Mouse (Mus musculus) midbrain, postnatal 0 days (tissue): ENCODE data around the gene Trem1. TPM values are rescaled to one million over a fixed set of nuclear protein-coding genes. Genes with fewer than 3 reads are reported as not detected.

Experiments used
- ATAC-seq: fragments of 200-750 bp; cut with Nextera tagmentation; 2 replicates; pipeline ENCODE4 v1.8.0; 2017; ENCODE audit warnings: moderate number of reproducible peaks, mild to moderate bottlenecking, moderate TSS enrichment, moderate library complexity; ENCODE audit not compliant: low FRiP score
- DNase-seq: peaks from one replicate; pipeline ENCODE4 v3.0.0-alpha.2; 2015; ENCODE audit warnings: low spot score
- H3K27ac ChIP-seq: fragments of 300-500 bp; sonication (generic); 2 replicates; pipeline ENCODE4 v1.5.1; 2014; ENCODE audit warnings: low read depth, mild to moderate bottlenecking, low read length, mixed read lengths
- H3K27me3 ChIP-seq: fragments of 300-500 bp; sonication (generic); 2 replicates; pipeline ENCODE4 v1.6.1; 2014; ENCODE audit warnings: low read length, control low read depth, mixed read lengths; ENCODE audit not compliant: insufficient read depth
- H3K36me3 ChIP-seq: fragments of 300-500 bp; sonication (generic); 2 replicates; pipeline ENCODE4 v1.6.1; 2014; ENCODE audit warnings: low read length, control low read depth, mixed read lengths; ENCODE audit not compliant: insufficient read depth
- H3K4me1 ChIP-seq: fragments of 300-500 bp; sonication (generic); 2 replicates; pipeline ENCODE4 v1.6.1; 2014; ENCODE audit warnings: mild to moderate bottlenecking, control low read depth, antibody characterized with exemption, low read length, mixed read lengths; ENCODE audit not compliant: insufficient read depth
- H3K4me2 ChIP-seq: fragments of 300-500 bp; sonication (generic); 2 replicates; pipeline ENCODE4 v1.6.1; 2014; ENCODE audit warnings: low read depth, mild to moderate bottlenecking, low read length, mixed read lengths; ENCODE audit not compliant: poor library complexity, severe bottlenecking
- H3K4me3 ChIP-seq: fragments of 300-500 bp; sonication (generic); 2 replicates; pipeline ENCODE4 v1.5.1; 2014; ENCODE audit warnings: low read depth, mild to moderate bottlenecking, low read length, moderate library complexity
- H3K9ac ChIP-seq: fragments of 300-500 bp; sonication (generic); replicated peaks from 2 replicates; pipeline ENCODE4 v1.6.1; 2014; ENCODE audit warnings: mild to moderate bottlenecking, low read length, moderate library complexity, mixed read lengths; ENCODE audit not compliant: poor library complexity, severe bottlenecking
- H3K9me3 ChIP-seq: fragments of 300-500 bp; sonication (generic); 2 replicates; pipeline ENCODE4 v1.6.1; 2016; ENCODE audit warnings: low read length, control low read depth
- CTCF ChIP-seq: IDR thresholded peaks from 2 replicates; pipeline ENCODE4 v1.5.1; 2016; ENCODE audit warnings: antibody characterized with exemption, mild to moderate bottlenecking
- WGBS: fragments of 180-500 bp; shearing (Covaris S2); extraction: QIAGEN DNeasy Blood & Tissue Kit; methylation state at CpG from one replicate; pipeline ENCODE4 v1.1.7; 2014; 5-methylcytosine and 5-hydroxymethylcytosine counted together
- polyA plus RNA-seq: library from polyadenylated mRNA; unstranded; fragments of >200 nt; fragmentation: Nextera tagmentation; extraction: Ambion mirVana; gene quantifications from 2 replicates; pipeline ENCODE4 v1.2.1, GENCODE M21; 2015
- total RNA-seq: library from RNA; depleted of rRNA; stranded (reverse); fragments of >200 nt; gene quantifications from 2 replicates; pipeline ENCODE4 v1.2.3, GENCODE M21; 2014

The Trem1 gene
- total and polyA plus RNA-seq, 2 experiments from 2014 or later: not detected

- no peaks in the 10 kb centered on the region for H3K36me3 ChIP-seq
- H3K4me1 ChIP-seq: no peaks in the 10 kb centered on the region
- H3K9me3 ChIP-seq: peaks cover 7% of the 10 kb centered on the region; the same call in 1 of the 2 replicates
- TF ChIP-seq CTCF: no peak
- H3K9ac ChIP-seq: no peak within 1 kb of the TSS
- no peak for DNase-seq
- H3K27me3 ChIP-seq: no peaks in the 10 kb centered on the region
- 88% methylated on average over 3 of the region's 3 CpGs for WGBS
- H3K27ac ChIP-seq: no peak within 1 kb of the TSS
- no peak for ATAC-seq
- no peak within 1 kb of the TSS for H3K4me2 ChIP-seq
- H3K4me3 ChIP-seq: no peak within 1 kb of the TSS
These were observed 31.3 kb downstream of the Trem1 start, which contains the start of gene Treml4 for GRCm38 (mm10) chr17:48263741-48264362. Gene Treml4 (plus strand): TSS chr17:48264295.

- no peak overlapping the region for H3K27ac ChIP-seq
- TF ChIP-seq CTCF: no peak
- H3K9ac ChIP-seq: no peak overlapping the region
- H3K4me1 ChIP-seq: no peaks in the 10 kb centered on the region
- no peak overlapping the region for H3K4me2 ChIP-seq
- no peak for ATAC-seq
- H3K9me3 ChIP-seq: no peaks in the 10 kb centered on the region
- no peaks in the 10 kb centered on the region for H3K27me3 ChIP-seq
- H3K36me3 ChIP-seq: no peaks in the 10 kb centered on the region
- H3K4me3 ChIP-seq: no peak overlapping the region
- 92% methylated on average over 7 of the region's 7 CpGs for WGBS
- no peak for DNase-seq
These were observed 32.1 kb downstream of the Trem1 start for GRCm38 (mm10) chr17:48264662-48265061.

- TF ChIP-seq CTCF: no peak
- no peaks in the 10 kb centered on the region for H3K9me3 ChIP-seq
- H3K4me2 ChIP-seq: no peak overlapping the region
- no peak for ATAC-seq
- H3K4me1 ChIP-seq: no peaks in the 10 kb centered on the region
- 11% methylated on average over 2 of the region's 2 CpGs for WGBS
- DNase-seq: no peak
- H3K27me3 ChIP-seq: no peaks in the 10 kb centered on the region
- H3K36me3 ChIP-seq: no peaks in the 10 kb centered on the region
- no peak overlapping the region for H3K4me3 ChIP-seq
- no peak overlapping the region for H3K27ac ChIP-seq
- H3K9ac ChIP-seq: no peak overlapping the region
These were observed 33.6 kb downstream of the Trem1 start for GRCm38 (mm10) chr17:48266138-48266537.

- Histone ChIP-seq H3K9ac (no peak overlapping the region), H3K27ac (no peak overlapping the region), H3K4me2 (no peak overlapping the region), H3K36me3 (no peaks in the 10 kb centered on the region), H3K27me3 (no peaks in the 10 kb centered on the region), H3K4me1 (no peaks in the 10 kb centered on the region), H3K9me3 (no peaks in the 10 kb centered on the region), H3K4me3 (no peak overlapping the region)
- 53% methylated on average over 2 of the region's 2 CpGs for WGBS
- ATAC-seq: no peak
- no peak for TF ChIP-seq CTCF
- DNase-seq: no peak
These were observed 34.2 kb downstream of the Trem1 start for GRCm38 (mm10) chr17:48266610-48267304.

- H3K27me3 ChIP-seq: no peaks in the 10 kb centered on the region
- H3K4me2 ChIP-seq: no peak overlapping the region
- 95% methylated on average over 1 of the region's 1 CpGs for WGBS
- no peak for TF ChIP-seq CTCF
- H3K9me3 ChIP-seq: no peaks in the 10 kb centered on the region
- H3K9ac ChIP-seq: no peak overlapping the region
- DNase-seq (no peak), ATAC-seq (no peak)
- H3K36me3 ChIP-seq: no peaks in the 10 kb centered on the region
- H3K4me3 ChIP-seq: no peak overlapping the region
- H3K27ac ChIP-seq: no peak overlapping the region
- no peaks in the 10 kb centered on the region; the same call in 1 of the 2 replicates for H3K4me1 ChIP-seq
These were observed 35.0 kb downstream of the Trem1 start for GRCm38 (mm10) chr17:48267591-48267990.

GRCm38 (mm10) chr17:48268276-48268675, 35.7 kb downstream of the Trem1 start:
- Histone ChIP-seq H3K36me3 (no peaks in the 10 kb centered on the region), H3K4me3 (no peak overlapping the region), H3K4me2 (no peak overlapping the region), H3K27ac (no peak overlapping the region), H3K9ac (no peak overlapping the region), H3K9me3 (no peaks in the 10 kb centered on the region), H3K4me1 (no peaks in the 10 kb centered on the region; the same call in 1 of the 2 replicates), H3K27me3 (no peaks in the 10 kb centered on the region)
- no peak for TF ChIP-seq CTCF
- DNase-seq (no peak), ATAC-seq (no peak)
